Mouse (Mus musculus): ENCODE results near the gene Dop1b. TPM values are rescaled to one million over a fixed set of nuclear protein-coding genes. Genes with fewer than 3 reads are reported as not detected.

Dop1b gene
- polyA plus RNA-seq, 1 experiment = 102 TPM

- WGBS = 96% methylated on average over 16 of the region's 16 CpGs
- Histone ChIP-seq H3K4me1 (ENCODE audit: control insufficient read depth, insufficient read depth, low read length) (peaks cover 31% of the 10 kb centered on the region), H3K27ac (ENCODE audit: insufficient read depth, low read length) (no peak overlapping the region), H3K27me3 (ENCODE audit: control insufficient read depth, insufficient read depth, low read length) (no peaks in the 10 kb centered on the region), H3K4me3 (replicated peaks; ENCODE audit: insufficient read depth, low read depth, low read length) (no peak overlapping the region)
- DNase-seq = no peak
- no peak for TF ChIP-seq CTCF (IDR thresholded peaks at IDR 0.05; ENCODE audit: borderline replicate concordance, insufficient read depth, low read depth, low read length)
- TF ChIP-seq POLR2A (IDR thresholded peaks at IDR 0.05; ENCODE audit: borderline replicate concordance, insufficient read depth, low read length) = no peak
Observed at GRCm38 (mm10) chr16:93799936-93800335, 88.2 kb downstream of the Dop1b start.

DNA sequence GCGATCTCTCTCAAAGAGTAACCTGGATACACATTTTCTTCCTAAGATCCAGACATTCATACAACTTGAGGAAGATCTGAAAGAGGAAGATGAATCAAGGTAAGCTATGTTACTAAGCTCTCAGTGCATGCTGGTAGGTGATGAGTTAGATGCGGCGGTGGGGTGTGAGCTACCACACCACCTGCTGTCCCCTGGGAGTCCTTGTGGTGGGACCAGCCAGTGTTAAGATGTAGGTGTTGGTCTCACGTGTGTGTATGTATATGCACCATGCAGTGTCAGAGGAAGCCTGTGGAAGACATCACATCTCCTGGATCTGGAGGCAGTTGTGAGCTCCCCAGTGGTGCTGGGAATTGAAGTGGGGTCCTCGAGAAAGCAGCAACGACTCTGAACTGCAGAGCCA, 95.5 kb downstream of the Dop1b start:
- no peak for TF ChIP-seq CTCF (IDR thresholded peaks at IDR 0.05; ENCODE audit: borderline replicate concordance, insufficient read depth, low read depth, low read length)
- Histone ChIP-seq H3K27ac (ENCODE audit: insufficient read depth, low read length) (no peak overlapping the region), H3K4me3 (replicated peaks; ENCODE audit: insufficient read depth, low read depth, low read length) (no peak overlapping the region), H3K4me1 (ENCODE audit: control insufficient read depth, insufficient read depth, low read length) (no peaks in the 10 kb centered on the region), H3K27me3 (ENCODE audit: control insufficient read depth, insufficient read depth, low read length) (no peaks in the 10 kb centered on the region)
- WGBS = 88% methylated on average over 6 of the region's 6 CpGs
- no peak for DNase-seq

DNA sequence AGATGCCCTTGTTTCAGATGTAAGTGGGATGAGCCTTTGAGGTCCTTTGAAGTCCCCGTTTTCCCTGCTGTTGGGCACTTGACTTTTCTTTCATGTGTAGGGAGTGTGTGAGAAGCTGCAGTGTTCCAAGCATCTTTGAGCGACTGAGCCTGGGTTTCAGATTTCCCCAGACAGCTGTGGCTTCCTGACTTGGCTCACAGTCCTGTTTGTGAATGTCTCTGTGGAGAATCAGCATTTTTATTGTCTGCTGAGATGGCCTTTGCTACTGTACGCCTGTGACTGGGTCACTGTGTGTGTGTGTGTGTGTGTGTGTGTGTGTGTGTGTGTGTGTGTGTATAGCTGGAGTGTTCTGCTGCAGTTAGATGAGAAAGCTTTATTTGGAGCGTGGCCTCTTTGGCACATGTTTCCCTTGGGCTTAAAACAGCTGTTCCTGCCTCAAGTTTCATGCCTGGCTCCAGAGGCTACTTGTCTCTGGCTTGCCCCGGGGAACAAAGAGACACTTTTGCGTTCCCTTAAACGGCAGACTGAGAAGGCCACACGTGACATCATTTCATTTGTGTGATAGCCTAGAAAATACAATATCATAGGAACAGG, 96.4 kb downstream of the Dop1b start:
- Histone ChIP-seq H3K4me1 (ENCODE audit: control insufficient read depth, insufficient read depth, low read length) (no peaks in the 10 kb centered on the region; the same call in 1 of the 2 replicates), H3K27me3 (ENCODE audit: control insufficient read depth, insufficient read depth, low read length) (no peaks in the 10 kb centered on the region), H3K4me3 (replicated peaks; ENCODE audit: insufficient read depth, low read depth, low read length) (no peak overlapping the region), H3K27ac (ENCODE audit: insufficient read depth, low read length) (no peak overlapping the region)
- 29% methylated on average over 8 of the region's 8 CpGs for WGBS
- TF ChIP-seq CTCF (IDR thresholded peaks at IDR 0.05; ENCODE audit: borderline replicate concordance, insufficient read depth, low read depth, low read length) = no peak
- no peak for TF ChIP-seq POLR2A (IDR thresholded peaks at IDR 0.05; ENCODE audit: borderline replicate concordance, insufficient read depth, low read length)
- DNase-seq = no peak

DNA sequence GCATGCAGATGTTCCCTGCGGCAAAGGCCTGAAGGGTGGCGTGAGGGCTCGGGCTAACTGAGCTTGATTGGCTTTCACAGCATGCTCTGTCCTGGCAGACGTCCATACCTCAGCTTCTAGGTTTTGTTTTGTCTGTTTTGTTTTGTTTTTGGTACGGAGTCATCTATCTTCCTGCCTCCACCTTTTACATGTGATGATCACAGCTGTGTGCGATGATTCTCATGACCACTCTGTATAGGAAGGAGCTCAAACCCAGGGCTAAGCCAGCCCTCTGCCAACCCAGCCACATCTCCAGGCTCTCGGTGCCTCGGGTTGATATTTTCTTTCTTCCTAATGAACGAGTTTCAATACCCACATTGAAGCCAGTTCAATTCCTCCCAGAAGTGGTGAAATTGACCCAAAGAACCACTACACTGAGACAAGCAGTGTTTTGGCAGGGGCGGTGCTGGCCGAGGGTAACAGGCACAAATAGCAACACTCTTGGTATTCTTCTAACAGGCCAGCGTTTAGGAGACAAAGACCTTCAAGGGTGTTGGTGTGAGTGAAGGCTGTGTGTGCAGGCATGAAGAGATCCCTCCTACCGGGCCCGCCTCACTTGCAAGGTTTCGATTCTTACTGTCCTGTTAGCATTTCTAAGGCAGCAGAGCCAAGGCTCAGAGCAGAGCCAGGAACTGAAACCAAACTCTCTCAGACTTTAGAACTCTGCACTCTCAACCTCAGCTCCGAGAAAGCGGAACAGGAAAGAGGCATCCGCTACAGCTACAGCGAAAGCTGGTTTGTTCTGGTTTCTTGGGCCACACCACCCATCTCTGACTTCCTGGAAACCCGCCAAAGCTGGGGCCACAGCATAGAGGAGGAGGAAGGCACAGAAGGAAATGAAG, 104.4 kb downstream of the Dop1b start:
- Histone ChIP-seq H3K4me3 (replicated peaks; ENCODE audit: insufficient read depth, low read depth, low read length) (no peak overlapping the region), H3K4me1 (ENCODE audit: control insufficient read depth, insufficient read depth, low read length) (no peaks in the 10 kb centered on the region; the same call in 1 of the 2 replicates), H3K27me3 (ENCODE audit: control insufficient read depth, insufficient read depth, low read length) (no peaks in the 10 kb centered on the region), H3K27ac (ENCODE audit: insufficient read depth, low read length) (no peak overlapping the region)
- TF ChIP-seq POLR2A (IDR thresholded peaks at IDR 0.05; ENCODE audit: borderline replicate concordance, insufficient read depth, low read length) = no peak
- TF ChIP-seq CTCF (IDR thresholded peaks at IDR 0.05; ENCODE audit: borderline replicate concordance, insufficient read depth, low read depth, low read length) = no peak
- DNase-seq = no peak
- WGBS = 49% methylated on average over 20 of the region's 20 CpGs

DNA sequence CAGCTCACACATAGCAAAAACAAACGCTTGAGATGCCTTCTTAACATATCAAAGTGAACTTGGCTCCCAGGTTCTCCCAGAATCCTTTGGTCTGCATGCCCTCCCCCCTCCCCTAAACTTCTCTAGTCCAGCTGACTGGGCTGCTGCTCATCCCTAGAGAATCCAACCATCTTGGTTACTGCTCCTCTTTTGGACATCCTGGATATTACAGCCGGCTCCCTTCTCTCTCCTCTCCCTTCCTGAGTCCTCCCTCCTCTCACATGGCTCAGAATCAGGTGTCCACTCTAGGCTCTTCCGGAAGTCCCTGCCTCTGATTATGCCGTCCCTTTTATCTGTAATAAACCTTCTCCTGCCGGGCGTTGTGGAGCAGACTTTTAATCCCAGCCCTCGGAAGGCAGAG, 105.2 kb downstream of the Dop1b start:
- no peaks in the 10 kb centered on the region; the same call in 1 of the 2 replicates for H3K4me1 ChIP-seq (ENCODE audit: control insufficient read depth, insufficient read depth, low read length)
- H3K4me3 ChIP-seq (replicated peaks; ENCODE audit: insufficient read depth, low read depth, low read length) = no peak overlapping the region
- DNase-seq = no peak
- no peak overlapping the region for H3K27ac ChIP-seq (ENCODE audit: insufficient read depth, low read length)
- WGBS = 72% methylated on average over 7 of the region's 7 CpGs
- TF ChIP-seq POLR2A (IDR thresholded peaks at IDR 0.05; ENCODE audit: borderline replicate concordance, insufficient read depth, low read length) (no peak), CTCF (IDR thresholded peaks at IDR 0.05; ENCODE audit: borderline replicate concordance, insufficient read depth, low read depth, low read length) (no peak)
- H3K27me3 ChIP-seq (ENCODE audit: control insufficient read depth, insufficient read depth, low read length) = no peaks in the 10 kb centered on the region

GRCm38 (mm10) chr16:93817371-93817770, 105.7 kb downstream of the Dop1b start:
- DNase-seq = no peak
- Histone ChIP-seq H3K4me1 (ENCODE audit: control insufficient read depth, insufficient read depth, low read length) (no peaks in the 10 kb centered on the region; the same call in 1 of the 2 replicates), H3K4me3 (replicated peaks; ENCODE audit: insufficient read depth, low read depth, low read length) (no peak overlapping the region), H3K27me3 (ENCODE audit: control insufficient read depth, insufficient read depth, low read length) (no peaks in the 10 kb centered on the region), H3K27ac (ENCODE audit: insufficient read depth, low read length) (no peak overlapping the region)
- TF ChIP-seq POLR2A (IDR thresholded peaks at IDR 0.05; ENCODE audit: borderline replicate concordance, insufficient read depth, low read length) (no peak), CTCF (IDR thresholded peaks at IDR 0.05; ENCODE audit: borderline replicate concordance, insufficient read depth, low read depth, low read length) (no peak)
- WGBS = 94% methylated on average over 5 of the region's 5 CpGs

- no peak for DNase-seq
- Histone ChIP-seq H3K4me3 (replicated peaks; ENCODE audit: insufficient read depth, low read depth, low read length) (no peak overlapping the region), H3K27me3 (ENCODE audit: control insufficient read depth, insufficient read depth, low read length) (no peaks in the 10 kb centered on the region), H3K27ac (ENCODE audit: insufficient read depth, low read length) (no peak overlapping the region), H3K4me1 (ENCODE audit: control insufficient read depth, insufficient read depth, low read length) (no peaks in the 10 kb centered on the region)
- 59% methylated on average over 12 of the region's 12 CpGs for WGBS
- TF ChIP-seq POLR2A (IDR thresholded peaks at IDR 0.05; ENCODE audit: borderline replicate concordance, insufficient read depth, low read length) (no peak), CTCF (IDR thresholded peaks at IDR 0.05; ENCODE audit: borderline replicate concordance, insufficient read depth, low read depth, low read length) (no peak)
Observed at GRCm38 (mm10) chr16:93818691-93819324, 107.1 kb downstream of the Dop1b start.

All from cerebellum, adult 2 months (tissue).